Mouse (Mus musculus): ENCODE results near the gene Rex1bd. TPM values are rescaled to one million over a fixed set of nuclear protein-coding genes. Genes with fewer than 3 reads are reported as not detected.
"Not testable (repeated sequence)": the region's sequence is repeated elsewhere in the genome, so short reads cannot be mapped to it uniquely, and the experiment has no call there.

Rex1bd gene
- polyA plus RNA-seq, 1 experiment from 2014 or later, result 121 TPM

- Histone ChIP-seq H3K4me2 (replicated peaks) (peak overlapping the region; percentile 58), H3K4me3 (replicated peaks) (peak overlapping the region; percentile 88), H3K27ac (peak overlapping the region; percentile 92), H3K4me1 (replicated peaks) (peaks cover 27% of the 10 kb centered on the region), H3K27me3 (replicated peaks) (no peaks in the 10 kb centered on the region), H3K9ac (peak overlapping the region; percentile 98), H3K36me3 (peaks cover 22% of the 10 kb centered on the region), H3K9me3 (no peaks in the 10 kb centered on the region)
- 2% methylated on average over 8 of the region's 8 CpGs for WGBS
- peak; percentile 51 for ATAC-seq
Measured at GRCm38 (mm10) chr8:70527111-70527511, 20.6 kb upstream of the Rex1bd start.

GRCm38 (mm10) chr8:70522592-70523403 lies 16.2 kb upstream of the Rex1bd start:
- peak overlapping the region; percentile 61 for H3K4me3 ChIP-seq (replicated peaks)
- ATAC-seq, result peak; percentile 91
- no peaks in the 10 kb centered on the region for H3K9me3 ChIP-seq
- peak overlapping the region; percentile 78 for H3K9ac ChIP-seq
- WGBS, result under 1% methylated on average over 49 of the region's 51 CpGs
- peak overlapping the region; percentile 65 for H3K4me2 ChIP-seq (replicated peaks)
- peaks cover 3% of the 10 kb centered on the region; the same call in 1 of the 2 replicates for H3K36me3 ChIP-seq
- H3K4me1 ChIP-seq (replicated peaks), result peaks cover 13% of the 10 kb centered on the region
- H3K27me3 ChIP-seq (replicated peaks), result no peaks in the 10 kb centered on the region
- H3K27ac ChIP-seq, result peak overlapping the region; percentile 83

DNA sequence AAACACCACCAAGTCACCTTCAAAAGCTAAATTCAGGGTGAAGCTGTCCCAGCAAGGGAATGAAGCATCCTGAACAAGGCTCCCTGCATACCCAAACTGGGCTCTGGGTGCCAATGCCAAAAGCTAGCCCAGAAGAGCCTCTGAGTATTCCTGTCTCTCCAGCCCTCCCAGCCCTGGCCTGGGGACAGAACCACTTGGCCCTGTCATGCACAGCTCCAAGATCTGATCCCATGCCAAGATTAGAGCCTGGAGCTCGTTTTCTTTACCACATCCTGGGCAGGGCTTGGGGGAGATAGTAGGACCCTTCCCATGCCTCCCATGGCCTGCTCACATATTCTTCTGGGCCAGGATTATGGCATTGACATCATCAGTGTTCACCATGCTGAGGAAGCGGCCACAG lies 13.1 kb upstream of the Rex1bd start:
- no peak overlapping the region for H3K27ac ChIP-seq
- 54% methylated on average over 2 of the region's 2 CpGs for WGBS
- H3K4me2 ChIP-seq (replicated peaks), result no peak overlapping the region
- H3K9me3 ChIP-seq, result no peaks in the 10 kb centered on the region
- H3K27me3 ChIP-seq (replicated peaks), result no peaks in the 10 kb centered on the region
- peaks cover 6% of the 10 kb centered on the region; the same call in 1 of the 2 replicates for H3K36me3 ChIP-seq
- ATAC-seq, result no peak
- peaks cover 8% of the 10 kb centered on the region; the same call in 1 of the 2 replicates for H3K4me1 ChIP-seq (replicated peaks)
- no peak overlapping the region for H3K9ac ChIP-seq
- H3K4me3 ChIP-seq (replicated peaks), result no peak overlapping the region

- no peaks in the 10 kb centered on the region for H3K9me3 ChIP-seq
- WGBS, result 91% methylated on average over 6 of the region's 6 CpGs
- H3K27me3 ChIP-seq (replicated peaks), result no peaks in the 10 kb centered on the region
- no peak for ATAC-seq
- no peak overlapping the region for H3K4me2 ChIP-seq (replicated peaks)
- peaks cover 6% of the 10 kb centered on the region; the same call in 1 of the 2 replicates for H3K36me3 ChIP-seq
- no peak overlapping the region for H3K9ac ChIP-seq
- no peak overlapping the region for H3K4me3 ChIP-seq (replicated peaks)
- peaks cover 8% of the 10 kb centered on the region; the same call in 1 of the 2 replicates for H3K4me1 ChIP-seq (replicated peaks)
- no peak overlapping the region for H3K27ac ChIP-seq
Measured at GRCm38 (mm10) chr8:70519043-70519442, 12.5 kb upstream of the Rex1bd start.

GRCm38 (mm10) chr8:70517940-70518643 lies 11.5 kb upstream of the Rex1bd start:
- Histone ChIP-seq H3K4me3 (replicated peaks) (no peak overlapping the region), H3K27ac (no peak overlapping the region), H3K36me3 (peaks cover 13% of the 10 kb centered on the region; the same call in 1 of the 2 replicates), H3K4me1 (replicated peaks) (peaks cover 10% of the 10 kb centered on the region; the same call in 1 of the 2 replicates), H3K9me3 (no peaks in the 10 kb centered on the region), H3K27me3 (replicated peaks) (no peaks in the 10 kb centered on the region), H3K4me2 (replicated peaks) (no peak overlapping the region), H3K9ac (no peak overlapping the region)
- WGBS, result 76% methylated on average over 10 of the region's 10 CpGs
- ATAC-seq, result no peak

GRCm38 (mm10) chr8:70513441-70513840 lies 6.9 kb upstream of the Rex1bd start:
- Histone ChIP-seq H3K27me3 (replicated peaks) (no peaks in the 10 kb centered on the region), H3K4me3 (replicated peaks) (no peak overlapping the region), H3K27ac (no peak overlapping the region), H3K4me2 (replicated peaks) (no peak overlapping the region), H3K36me3 (peaks cover 17% of the 10 kb centered on the region; the same call in 1 of the 2 replicates), H3K9ac (no peak overlapping the region), H3K9me3 (no peaks in the 10 kb centered on the region), H3K4me1 (replicated peaks) (peaks cover 21% of the 10 kb centered on the region)
- ATAC-seq, result no peak
- 56% methylated on average over 2 of the region's 2 CpGs for WGBS

DNA sequence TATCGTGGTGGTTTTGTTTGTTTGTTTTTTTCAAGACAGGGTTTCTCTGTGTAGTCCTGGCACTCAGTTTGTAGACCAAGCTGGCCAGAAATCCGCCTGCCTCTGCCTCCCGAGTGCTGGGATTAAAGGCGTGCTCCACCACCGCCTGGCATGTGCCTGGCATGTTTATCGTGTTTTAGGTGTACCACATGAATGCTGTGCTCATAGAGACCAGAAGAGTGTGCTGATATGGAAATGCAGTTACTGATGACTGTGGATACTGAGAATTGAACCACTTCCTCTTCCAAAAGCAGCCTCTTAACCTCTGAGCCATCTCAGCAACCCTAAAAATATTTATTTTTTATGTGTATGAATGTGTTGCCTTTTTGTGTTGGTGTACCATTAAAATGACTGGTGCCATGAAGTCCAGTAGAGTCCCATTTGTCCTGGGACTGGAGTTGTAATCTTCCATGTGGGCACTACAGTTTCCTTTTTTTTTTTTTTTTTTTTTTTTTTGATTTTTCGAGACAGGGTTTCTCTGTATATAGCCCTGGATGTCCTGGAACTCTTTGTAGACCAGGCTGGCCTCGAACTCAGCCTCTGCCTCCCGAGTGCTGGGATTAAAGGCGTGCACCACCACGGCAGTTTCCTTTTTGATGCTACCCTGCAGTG lies 5.8 kb upstream of the Rex1bd start:
- no peak overlapping the region for H3K9ac ChIP-seq
- no peaks in the 10 kb centered on the region for H3K27me3 ChIP-seq (replicated peaks)
- no peak overlapping the region for H3K4me3 ChIP-seq (replicated peaks)
- no peaks in the 10 kb centered on the region for H3K9me3 ChIP-seq
- H3K4me2 ChIP-seq (replicated peaks), result no peak overlapping the region
- H3K27ac ChIP-seq, result no peak overlapping the region
- peaks cover 24% of the 10 kb centered on the region for H3K36me3 ChIP-seq
- ATAC-seq, result no peak
- WGBS, result 92% methylated on average over 11 of the region's 11 CpGs
- peaks cover 26% of the 10 kb centered on the region for H3K4me1 ChIP-seq (replicated peaks)

DNA sequence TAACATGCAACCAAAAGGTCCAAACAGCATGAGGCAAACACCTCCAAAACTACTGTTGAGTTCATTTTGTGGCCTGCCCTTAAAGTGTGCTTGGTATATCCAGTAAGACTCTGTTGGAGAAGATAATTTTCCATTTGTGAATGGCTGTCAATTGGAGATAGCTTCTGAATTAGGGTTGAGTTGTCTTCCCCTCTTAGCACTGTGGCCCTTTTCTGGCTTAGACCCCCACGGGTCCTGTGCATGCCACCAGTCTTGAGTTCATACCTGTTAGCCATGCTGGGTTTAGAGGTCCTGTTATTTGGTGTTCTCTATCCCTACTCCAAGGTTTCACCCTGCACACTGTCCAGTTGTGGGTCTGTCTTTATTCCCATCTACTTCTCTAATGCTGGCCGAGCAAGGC lies 5.2 kb upstream of the Rex1bd start:
- Histone ChIP-seq H3K4me2 (replicated peaks) (no peak overlapping the region), H3K4me1 (replicated peaks) (peaks cover 26% of the 10 kb centered on the region), H3K9ac (no peak overlapping the region), H3K4me3 (replicated peaks) (no peak overlapping the region), H3K27ac (no peak overlapping the region), H3K9me3 (no peaks in the 10 kb centered on the region), H3K27me3 (replicated peaks) (no peaks in the 10 kb centered on the region), H3K36me3 (peaks cover 25% of the 10 kb centered on the region)
- ATAC-seq, result no peak
- 98% methylated on average over 2 of the region's 2 CpGs for WGBS

DNA sequence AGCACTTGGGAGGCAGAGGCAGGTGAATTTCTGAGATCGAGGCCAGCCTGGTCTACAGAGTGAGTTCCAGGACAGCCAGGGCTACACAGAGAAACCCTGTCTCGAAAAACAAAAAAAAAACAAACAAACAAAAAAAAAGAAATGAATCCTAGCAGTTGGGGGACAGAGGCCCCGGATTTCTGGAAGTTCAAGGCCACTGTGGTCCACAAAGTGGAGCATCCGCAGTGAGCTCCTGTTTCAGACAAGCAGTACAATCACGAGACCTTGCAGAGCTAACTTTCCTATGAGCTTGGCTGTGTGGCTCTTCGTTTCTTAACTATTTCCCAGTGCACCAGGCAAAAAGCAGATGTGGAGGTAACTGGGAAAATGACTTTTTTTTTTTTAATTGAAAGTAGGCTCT lies 4.6 kb upstream of the Rex1bd start:
- peak overlapping the region; percentile 79 for H3K4me2 ChIP-seq (replicated peaks)
- H3K9ac ChIP-seq; ATAC-seq; H3K9me3 ChIP-seq; H3K27me3 ChIP-seq (replicated peaks): not testable (repeated sequence)
- peak overlapping the region; percentile 97 for H3K4me3 ChIP-seq (replicated peaks)
- 0 out of 2 replicates have a peak overlapping the region, but pooled peaks have one; percentile 10 for H3K27ac ChIP-seq
- H3K4me1 ChIP-seq (replicated peaks), result peaks cover 26% of the 10 kb centered on the region
- peaks cover 22% of the 10 kb centered on the region for H3K36me3 ChIP-seq
- 75% methylated on average over 6 of the region's 6 CpGs for WGBS

DNA sequence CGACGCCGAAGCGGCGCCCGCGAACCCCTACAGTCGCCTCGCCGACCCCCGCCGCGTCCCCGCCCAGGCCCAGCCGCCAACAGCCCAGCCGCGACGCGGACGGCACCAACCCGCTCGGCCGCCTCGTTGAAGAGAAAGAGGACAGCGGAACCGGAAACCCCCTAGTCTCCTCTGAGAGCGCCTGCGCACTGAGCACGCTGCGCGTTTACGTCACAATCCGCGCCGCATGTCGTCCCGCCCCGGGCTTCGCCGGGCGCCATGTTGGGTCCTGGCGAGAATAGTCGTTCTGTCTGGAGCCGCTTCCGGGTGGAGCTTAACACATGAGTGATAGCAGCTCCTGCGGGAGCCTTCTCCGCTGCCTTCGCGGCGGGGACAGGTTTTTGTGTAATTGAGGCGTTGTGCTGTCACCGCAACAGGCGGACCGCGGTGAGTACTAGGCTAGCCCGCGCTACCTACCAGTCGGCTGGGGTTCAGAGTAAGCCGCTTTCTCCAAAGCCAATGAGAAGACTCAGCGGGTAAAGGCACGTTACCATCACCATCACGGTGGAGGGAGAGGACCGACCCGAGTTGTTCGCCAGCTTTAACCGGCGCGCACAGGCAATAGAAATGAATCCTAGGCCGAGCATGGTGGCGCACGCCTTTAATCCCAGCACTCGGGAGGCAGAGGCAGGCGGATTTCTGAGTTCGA lies 3.8 kb upstream of the Rex1bd start, which contains the start of gene Uba52:
Gene Uba52 (minus strand): TSS at position 574 of the 688 bp plus-strand sequence.
- no peaks in the 10 kb centered on the region for H3K27me3 ChIP-seq (replicated peaks)
- WGBS, result under 1% methylated on average over 74 of the region's 74 CpGs

DNA sequence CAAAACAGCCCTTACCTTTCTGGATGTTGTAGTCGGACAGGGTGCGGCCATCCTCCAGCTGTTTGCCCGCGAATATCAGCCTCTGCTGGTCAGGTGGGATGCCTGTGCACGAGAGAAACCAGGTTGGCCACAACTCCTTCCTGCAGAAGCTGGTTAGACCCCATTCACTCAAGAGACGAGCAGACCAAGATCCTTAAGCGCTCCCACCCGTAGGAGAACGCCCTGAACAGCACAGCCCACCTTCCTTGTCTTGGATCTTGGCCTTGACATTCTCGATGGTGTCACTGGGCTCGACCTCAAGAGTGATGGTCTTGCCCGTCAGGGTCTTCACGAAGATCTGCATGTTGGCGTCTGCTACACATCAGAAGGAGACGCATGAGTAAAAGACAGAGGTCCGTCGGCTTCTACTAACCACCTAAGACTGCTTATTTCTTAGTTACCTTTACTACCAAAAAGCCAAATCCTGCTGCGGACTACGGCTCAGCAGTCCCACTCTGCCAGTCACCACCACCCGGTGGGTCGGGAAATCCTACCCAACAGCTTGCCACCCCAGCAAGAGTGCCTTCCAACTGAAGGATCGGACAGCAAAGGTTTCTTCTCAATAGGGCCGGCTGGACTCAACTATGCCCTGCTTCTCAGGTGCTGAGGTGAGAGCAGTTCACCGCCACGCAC lies 2.9 kb upstream of the Rex1bd start:
- Histone ChIP-seq H3K4me2 (replicated peaks) (peak overlapping the region; percentile 79), H3K27ac (peak overlapping the region; percentile 98), H3K4me3 (replicated peaks) (peak overlapping the region; percentile 97), H3K27me3 (replicated peaks) (no peaks in the 10 kb centered on the region), H3K9ac (peak overlapping the region; percentile 99), H3K9me3 (no peaks in the 10 kb centered on the region), H3K4me1 (replicated peaks) (peaks cover 43% of the 10 kb centered on the region), H3K36me3 (peaks cover 22% of the 10 kb centered on the region)
- no peak for ATAC-seq
- 8% methylated on average over 25 of the region's 25 CpGs for WGBS

More for the DNA sequence above, 3.8 kb upstream of the Rex1bd start, which contains the start of gene Uba52:
- Histone ChIP-seq H3K4me2 (replicated peaks) (peak within 1 kb of the TSS; percentile 79), H3K9ac (peak within 1 kb of the TSS; percentile 99), H3K4me1 (replicated peaks) (peaks cover 34% of the 10 kb centered on the region), H3K9me3 (no peaks in the 10 kb centered on the region), H3K27ac (peak within 1 kb of the TSS; percentile 98), H3K36me3 (peaks cover 22% of the 10 kb centered on the region), H3K4me3 (replicated peaks) (peak within 1 kb of the TSS; percentile 97)
- peak; percentile 86 for ATAC-seq

All from intestine, embryonic 15.5 days (tissue).